Mouse (Mus musculus): ENCODE results near the gene Foxj1.

Gene Foxj1

GRCm38 (mm10) chr11:116337531-116337930 lies 2.3 kb upstream of the Foxj1 start:
- DNase-seq = no peak

GRCm38 (mm10) chr11:116337000-116337399 lies 1.8 kb upstream of the Foxj1 start:
- no peak for DNase-seq

GRCm38 (mm10) chr11:116336393-116336792 lies 1.2 kb upstream of the Foxj1 start:
- no peak for DNase-seq

GRCm38 (mm10) chr11:116334417-116334782 lies 799 bp downstream of the Foxj1 start:
- no peak for DNase-seq

- no peak for DNase-seq
Measured at GRCm38 (mm10) chr11:116333526-116334416, 1.4 kb downstream of the Foxj1 start.

GRCm38 (mm10) chr11:116332983-116333270 lies 2.3 kb downstream of the Foxj1 start:
- no peak for DNase-seq

- no peak for DNase-seq
Measured at GRCm38 (mm10) chr11:116332232-116332982, 2.8 kb downstream of the Foxj1 start.

- no peak for DNase-seq
Measured at GRCm38 (mm10) chr11:116330211-116330518, 5.0 kb downstream of the Foxj1 start.

- DNase-seq = no peak
Measured at GRCm38 (mm10) chr11:116329314-116330210, 5.6 kb downstream of the Foxj1 start.

- DNase-seq = no peak
Measured at GRCm38 (mm10) chr11:116326963-116327603, 8.1 kb downstream of the Foxj1 start.

GRCm38 (mm10) chr11:116318719-116319659 lies 16.2 kb downstream of the Foxj1 start:
- peak; percentile 80 for DNase-seq

- DNase-seq = no peak
Measured at GRCm38 (mm10) chr11:116312359-116312758, 22.8 kb downstream of the Foxj1 start.

GRCm38 (mm10) chr11:116311169-116311568 lies 24.0 kb downstream of the Foxj1 start:
- no peak for DNase-seq

GRCm38 (mm10) chr11:116309601-116310000 lies 25.6 kb downstream of the Foxj1 start:
- no peak for DNase-seq

GRCm38 (mm10) chr11:116307762-116308531 lies 27.3 kb downstream of the Foxj1 start:
- peak; percentile 43 for DNase-seq

- DNase-seq = no peak
Measured at GRCm38 (mm10) chr11:116307019-116307725, 28.0 kb downstream of the Foxj1 start, which contains the start of gene Exoc7. TSS of gene Exoc7 (minus strand) at chr11:116307233.

- peak; percentile 92 for DNase-seq
Measured at GRCm38 (mm10) chr11:116306126-116306982, 28.8 kb downstream of the Foxj1 start.

- peak; percentile 26 for DNase-seq
Measured at GRCm38 (mm10) chr11:116305423-116305822, 29.8 kb downstream of the Foxj1 start.

- peak; percentile 89 for DNase-seq
Measured at GRCm38 (mm10) chr11:116298621-116299020, 36.6 kb downstream of the Foxj1 start.

Measured in cerebellum, adult 9-10 months (tissue).